Mouse (Mus musculus) neutrophil, adult 5-6 weeks (primary cell): ENCODE data around the gene Ntm. TPM values are rescaled to one million over a fixed set of nuclear protein-coding genes. Genes with fewer than 3 reads are reported as not detected.

Experiments
- ATAC-seq: fragments of 151-379, 151-347 bp; 2 replicates; pipeline ENCODE4 v1.8.0; 2017; ENCODE audit warnings: mild to moderate bottlenecking, moderate TSS enrichment; ENCODE audit not compliant: insufficient number of reproducible peaks, poor library complexity, low FRiP score, severe bottlenecking; ENCODE audit errors: extremely low read depth
- total RNA-seq: library from RNA; stranded (forward); fragments of 200-1000 nt; gene quantifications from 2 replicates; pipeline ENCODE4 v1.2.3, GENCODE M21; 2017

The Ntm gene
- total RNA-seq, 1 experiment from 2014 or later: not detected

DNA sequence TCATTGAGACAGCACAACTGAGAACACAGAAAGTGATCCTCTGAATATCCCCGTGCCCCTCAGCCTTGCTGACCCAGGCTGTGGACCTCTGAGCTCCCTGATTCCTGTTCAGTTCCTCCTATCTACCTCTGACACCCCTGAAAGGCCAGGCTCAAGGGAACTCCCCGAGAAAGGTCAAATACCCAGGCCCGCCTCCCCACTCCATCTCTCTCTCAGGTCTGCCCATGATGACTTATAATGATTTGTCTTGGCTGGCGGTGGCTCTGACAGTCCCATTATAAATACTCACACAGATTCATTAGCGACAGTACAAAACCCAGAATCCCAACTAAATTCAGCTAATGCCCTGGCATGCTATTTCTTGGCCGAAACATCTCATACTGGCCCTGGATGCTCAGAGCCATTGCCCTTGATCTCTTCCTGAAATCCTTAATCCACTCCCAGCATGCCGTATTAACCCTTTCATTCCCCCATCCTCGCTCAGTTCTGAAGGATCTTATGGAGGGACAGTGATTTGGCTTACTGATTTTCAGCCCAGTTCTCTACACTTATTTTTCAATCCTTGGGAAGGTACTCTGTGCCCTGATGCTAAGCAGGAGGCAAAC lies 317.0 kb downstream of the Ntm start:
- ATAC-seq: no peak

DNA sequence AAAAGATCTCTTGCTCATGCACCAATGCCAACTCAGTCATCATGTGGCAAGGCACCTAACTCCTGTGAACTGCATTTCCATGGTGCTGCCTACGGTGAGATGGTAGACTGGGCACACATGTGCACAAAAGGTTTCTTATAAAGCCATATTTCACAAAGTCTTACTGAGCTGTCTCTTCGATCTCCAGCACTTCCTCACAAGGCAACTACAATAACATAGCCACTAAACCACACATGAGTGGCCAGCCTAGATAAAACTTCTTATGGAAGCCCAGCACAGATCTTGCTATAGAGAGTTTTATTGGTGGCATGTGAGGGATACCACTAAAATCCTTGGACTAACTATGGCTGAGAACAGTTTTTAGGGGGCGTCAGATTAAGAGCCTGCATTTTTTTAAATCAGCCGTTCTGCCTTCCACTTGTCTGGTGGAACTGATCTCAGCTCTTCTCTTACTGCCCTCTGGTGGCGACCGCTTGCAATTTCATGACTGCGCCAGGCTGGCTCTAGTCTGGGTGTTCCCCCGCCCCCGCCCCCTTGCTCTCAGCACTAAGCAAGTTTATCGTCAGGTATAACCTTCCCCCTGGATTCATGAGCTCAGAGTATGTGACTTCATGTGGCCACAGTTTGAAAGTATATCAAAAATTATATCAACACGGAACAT lies 319.8 kb downstream of the Ntm start:
- no peak for ATAC-seq

DNA sequence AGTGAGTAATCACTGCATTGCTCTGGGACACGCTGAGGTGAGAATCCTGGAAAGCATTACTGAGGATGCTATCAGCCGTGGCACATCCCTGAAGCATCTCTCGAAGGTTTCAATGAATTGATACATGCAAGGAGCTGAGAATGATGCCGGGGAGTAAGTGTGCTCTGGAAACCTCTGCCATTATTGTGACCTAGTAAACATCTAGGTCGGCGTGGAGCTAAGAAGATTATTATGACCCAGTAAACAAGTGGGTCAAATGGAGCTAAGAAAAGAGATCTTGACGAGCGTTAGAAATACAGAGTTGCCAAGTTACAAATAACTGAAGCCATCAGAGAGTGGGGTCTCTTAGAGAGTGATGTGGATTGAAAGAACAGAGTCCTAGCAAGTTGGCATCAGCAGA lies 325.6 kb downstream of the Ntm start:
- ATAC-seq: no peak

DNA sequence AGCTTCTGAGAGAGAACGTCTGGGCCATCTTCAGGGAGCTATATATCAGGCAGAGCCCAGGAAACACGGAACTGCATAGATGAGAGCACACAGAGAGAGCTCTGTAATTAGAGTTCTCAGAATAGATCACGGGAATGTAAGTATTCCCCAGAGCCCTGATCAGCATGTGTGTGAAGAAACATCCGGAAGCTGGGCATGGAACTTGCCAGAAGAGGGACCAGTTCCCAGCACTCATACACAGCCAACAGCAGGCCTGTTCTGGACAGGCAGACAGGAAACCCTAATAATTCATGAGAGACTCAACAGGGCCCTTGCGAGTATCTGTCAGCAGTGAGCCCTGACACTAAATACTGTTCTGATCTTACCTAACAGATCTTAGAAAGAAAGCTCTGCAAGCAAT lies 345.8 kb downstream of the Ntm start:
- ATAC-seq: no peak

DNA sequence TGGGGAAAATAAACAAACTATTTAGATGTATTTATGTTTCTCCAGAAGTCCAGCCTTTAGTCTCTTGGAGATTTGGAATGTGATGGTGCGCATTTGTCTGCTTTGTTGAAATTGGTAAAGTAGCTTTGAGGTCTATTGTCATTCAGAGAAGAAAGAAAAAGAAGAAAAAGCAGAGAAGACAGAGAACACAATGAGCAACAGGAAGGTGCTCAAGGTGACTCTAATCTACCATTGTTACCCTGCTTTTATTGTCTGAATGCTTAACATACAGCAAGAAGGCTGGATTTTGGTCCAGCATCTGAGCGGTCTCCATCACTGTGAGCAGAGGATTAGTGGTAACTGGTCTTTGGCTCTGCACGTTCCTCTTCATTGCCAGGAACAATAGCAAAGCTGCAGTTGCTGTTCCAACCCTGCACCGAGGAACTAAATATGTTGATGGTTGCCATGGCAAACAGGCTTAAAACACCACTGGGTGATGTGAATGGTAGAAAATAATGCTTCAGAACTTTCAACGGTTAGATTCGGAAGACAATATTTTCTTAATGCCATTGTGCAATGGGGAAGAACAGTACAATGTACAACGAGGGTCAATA lies 350.8 kb downstream of the Ntm start:
- no peak for ATAC-seq

DNA sequence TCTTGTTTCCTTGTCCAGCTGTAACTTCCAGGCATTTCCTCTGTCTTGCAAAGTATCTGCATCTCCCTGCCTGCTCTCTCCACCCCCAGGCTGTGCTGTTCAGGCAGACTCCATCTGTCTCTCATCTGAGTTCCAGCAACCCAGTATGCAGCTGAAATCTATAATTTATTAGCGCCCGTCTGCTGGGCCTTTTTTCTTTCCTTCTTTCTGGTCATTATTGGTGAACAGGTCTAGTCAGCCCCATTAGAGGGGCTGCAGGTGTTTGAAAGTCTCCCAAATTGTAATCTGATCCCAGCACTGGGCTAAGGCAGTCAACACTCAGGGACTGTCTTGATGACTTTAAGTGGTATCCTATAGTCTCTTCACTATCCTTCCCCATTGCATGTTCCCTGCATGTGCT lies 352.1 kb downstream of the Ntm start:
- no peak for ATAC-seq

DNA sequence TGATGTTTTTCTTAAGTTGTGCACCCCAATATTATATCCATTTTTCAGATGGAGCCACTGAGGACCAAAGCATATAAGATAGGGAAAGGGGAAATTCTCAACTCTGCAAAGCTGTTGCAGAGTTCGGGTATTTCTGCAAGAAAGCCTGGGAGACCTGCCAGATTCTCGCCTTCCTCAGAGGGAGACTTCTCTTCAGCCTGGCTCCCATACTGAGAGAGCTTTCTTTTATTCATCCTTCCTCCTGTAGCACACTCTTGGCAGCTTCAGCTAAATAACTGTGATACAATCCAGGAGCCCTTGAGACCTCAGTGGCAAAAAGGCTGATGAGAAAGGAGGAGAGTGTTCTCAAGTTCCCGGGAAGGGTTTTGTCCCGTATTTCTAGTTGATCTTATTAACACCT lies 365.3 kb downstream of the Ntm start:
- ATAC-seq: no peak

DNA sequence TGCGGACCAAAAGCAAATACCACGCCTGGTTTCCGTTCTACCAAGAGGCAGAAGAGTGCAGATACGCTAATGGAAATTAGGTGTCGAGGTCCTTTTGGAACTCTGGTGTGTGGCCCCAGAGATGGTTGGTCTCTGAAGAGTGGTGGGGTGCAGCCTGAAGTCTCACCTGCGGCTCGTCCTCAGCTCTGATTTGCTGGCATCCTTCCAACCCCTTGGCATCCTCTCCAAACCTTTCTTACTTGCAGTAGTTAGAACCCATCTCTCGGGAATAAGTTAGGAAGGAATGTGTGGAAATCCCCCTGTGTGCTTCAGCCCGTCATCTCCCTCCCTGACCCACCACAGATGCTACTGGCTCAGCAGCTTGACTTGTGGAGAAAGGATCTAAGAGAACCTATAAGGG lies 367.6 kb downstream of the Ntm start:
- no peak for ATAC-seq

DNA sequence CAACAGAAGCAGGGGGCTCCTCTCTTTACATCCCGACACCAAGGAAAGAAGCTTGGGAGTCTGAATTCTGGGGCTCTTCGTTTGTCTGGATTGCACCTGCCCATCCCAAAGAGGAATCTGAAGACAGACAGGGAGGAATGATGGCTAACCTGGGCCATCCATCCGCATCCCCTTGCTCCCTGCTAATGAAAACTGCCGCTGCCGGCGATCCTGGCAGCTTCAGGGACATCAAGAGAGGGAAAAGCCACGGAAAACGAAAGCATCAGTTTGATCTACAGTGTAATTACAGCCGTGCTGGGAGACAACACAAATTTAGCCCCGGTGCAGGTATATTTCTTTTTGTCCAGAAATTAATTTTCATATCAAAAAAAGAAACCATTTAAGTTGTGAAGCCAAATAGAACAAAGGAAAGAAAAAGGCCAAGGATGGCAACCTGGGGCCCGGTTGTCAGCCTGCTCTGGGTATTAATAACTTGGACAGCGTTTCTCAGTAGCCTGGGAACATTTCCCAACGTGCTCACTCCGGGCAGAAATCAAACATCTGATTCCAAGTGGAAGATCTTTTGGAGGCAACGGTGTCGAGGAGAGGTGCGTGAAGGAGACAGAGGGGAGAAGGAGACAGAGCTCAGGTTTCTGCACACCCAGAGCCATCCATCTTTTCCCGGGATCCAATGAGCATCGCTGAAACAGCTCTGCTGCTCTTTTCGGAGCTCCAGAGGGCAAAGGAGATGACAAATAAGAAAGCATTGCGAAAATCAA lies 368.2 kb downstream of the Ntm start:
- no peak for ATAC-seq

DNA sequence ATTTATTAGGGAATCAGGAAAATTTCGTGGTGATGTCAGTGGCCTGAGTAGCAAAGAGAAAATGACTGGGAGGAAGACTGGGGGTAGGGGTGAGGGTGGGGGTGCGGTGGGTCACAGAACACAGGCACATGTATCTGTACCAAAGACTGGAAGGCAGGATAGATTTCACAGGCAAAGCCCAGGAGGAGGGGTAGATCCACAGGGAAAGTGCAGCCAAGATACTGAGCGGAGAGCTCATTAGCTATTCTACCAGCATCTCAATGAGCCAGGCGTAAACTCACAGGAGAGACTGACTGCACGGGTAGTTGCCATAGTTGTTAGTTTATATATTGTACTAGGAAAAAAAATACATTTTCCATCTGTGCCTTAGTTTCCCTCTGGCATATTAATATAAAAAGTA lies 375.6 kb downstream of the Ntm start:
- ATAC-seq: no peak

DNA sequence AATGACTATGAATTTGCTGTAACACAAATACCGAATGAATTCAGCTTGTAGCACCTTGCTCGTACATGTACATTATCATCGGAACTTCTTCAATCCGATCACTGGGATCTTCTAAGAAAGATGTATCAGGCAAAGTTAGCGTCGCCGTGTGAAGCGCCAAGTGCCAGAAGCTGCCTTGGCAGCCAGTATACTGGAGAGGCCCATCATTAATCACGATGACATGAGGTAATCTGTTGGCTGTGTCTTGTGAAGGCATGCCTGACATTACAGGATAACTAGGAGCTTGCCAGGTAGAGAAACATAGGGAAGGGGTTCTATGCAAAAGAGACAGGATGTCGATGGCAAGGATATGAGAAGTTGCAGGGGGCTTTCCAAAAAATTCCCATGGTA lies 376.6 kb downstream of the Ntm start:
- ATAC-seq: no peak

DNA sequence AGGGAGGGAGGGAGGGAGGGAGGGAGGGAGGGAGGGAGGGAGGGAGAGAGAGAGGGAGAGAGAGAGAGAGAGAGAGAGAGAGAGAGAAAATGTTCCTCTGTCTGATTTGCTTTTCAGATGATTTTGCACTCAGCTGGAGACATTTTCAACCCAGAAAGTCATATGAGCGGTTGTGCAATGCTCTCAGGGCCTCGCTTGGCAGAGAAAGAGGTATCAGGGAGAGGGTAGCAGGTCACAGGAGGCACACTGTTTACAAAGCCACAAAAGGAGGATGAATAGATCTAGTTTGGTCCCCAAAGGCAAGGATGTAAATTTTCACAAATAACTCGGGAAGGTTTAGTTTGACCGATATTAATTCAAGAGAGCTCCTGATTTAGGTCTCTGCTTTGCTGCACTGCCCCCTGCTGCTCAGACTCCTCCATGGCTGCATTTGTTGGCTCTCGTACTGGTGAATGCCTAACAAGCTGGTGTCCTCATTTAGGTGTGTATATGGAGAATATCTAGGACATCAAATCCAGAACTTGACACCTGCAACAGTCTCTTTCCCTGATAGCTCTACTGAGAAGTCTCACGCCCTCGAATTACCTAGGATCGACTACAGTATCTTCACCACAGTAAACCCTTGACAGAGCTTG lies 377.1 kb downstream of the Ntm start:
- ATAC-seq: no peak

DNA sequence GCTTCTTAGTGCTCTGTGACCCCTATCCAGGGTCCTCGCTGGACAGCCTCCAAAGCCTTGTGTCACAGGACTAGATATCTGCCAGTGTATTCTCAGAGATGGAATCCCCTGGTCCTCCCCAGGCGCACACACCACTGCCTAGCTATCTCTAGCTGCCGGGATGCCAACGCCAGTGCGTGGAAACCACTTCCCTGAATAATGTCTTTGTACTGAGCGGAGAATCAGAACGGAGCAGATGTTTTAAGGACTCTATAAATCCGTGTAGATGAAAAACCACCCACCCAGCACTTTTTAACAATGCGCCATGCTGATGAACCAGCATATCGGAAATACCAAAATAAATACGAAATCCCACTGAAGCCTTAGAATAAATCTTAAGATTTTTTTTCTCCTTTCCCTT lies 384.7 kb downstream of the Ntm start:
- no peak for ATAC-seq

DNA sequence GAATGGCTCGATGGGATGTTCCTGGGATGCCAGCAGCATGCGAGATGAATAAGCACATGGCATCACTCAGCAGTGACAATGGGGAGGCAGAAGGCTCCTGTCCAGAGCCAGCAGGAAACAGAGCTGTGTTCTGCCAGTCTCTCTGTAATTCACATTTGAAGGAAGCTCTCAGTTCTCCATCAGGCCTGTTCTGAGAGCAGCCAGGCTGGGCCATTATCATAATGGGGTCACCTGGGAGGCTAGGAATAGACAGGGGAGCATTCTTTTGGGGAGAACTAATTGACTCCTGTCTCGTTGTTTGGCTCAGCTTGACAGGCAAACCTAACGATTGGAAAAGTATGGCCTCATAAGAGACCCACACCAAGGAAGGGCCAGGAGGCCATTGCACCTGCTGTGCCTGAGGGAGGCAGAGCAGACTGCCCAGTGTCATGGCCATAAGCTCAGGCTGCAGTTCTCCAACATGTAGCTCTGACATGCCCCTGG lies 386.8 kb downstream of the Ntm start:
- no peak for ATAC-seq

DNA sequence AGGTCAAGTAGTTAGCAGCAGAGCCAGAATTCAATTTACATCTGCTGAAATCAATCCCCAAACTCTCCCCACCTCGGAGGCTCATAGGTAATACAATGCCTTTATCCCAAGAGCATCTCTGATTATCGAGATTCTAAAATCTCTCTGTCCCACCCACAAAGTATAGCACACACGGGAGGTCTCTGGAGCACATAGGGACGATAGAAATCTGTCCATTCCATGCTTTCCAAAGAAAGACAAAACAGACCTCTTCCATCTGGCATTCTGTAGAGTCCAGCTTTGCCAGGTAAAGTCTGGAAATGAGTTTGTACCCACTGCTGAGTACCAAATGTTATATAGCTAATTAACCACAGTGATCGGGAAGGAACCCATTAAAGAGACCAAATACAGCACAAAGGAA lies 388.4 kb downstream of the Ntm start:
- ATAC-seq: no peak

DNA sequence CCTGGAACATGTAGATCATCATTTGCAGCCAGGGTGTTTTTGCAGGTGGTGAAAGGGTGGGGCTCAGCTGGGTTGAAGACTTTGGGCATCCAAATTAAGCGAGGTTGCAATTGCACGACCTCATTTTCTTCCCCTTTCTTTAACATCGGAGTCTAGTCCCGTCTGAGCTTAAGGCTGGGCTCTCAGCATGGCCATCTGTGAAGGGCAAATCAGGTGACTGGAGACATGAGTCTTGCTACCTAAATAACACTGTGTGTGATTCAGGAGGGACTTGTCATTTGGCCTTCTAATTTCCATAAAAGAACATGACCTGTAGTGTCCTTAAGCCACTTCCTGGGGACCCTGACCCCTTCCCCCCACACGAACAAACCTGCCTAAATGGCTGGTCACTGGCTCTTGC lies 394.4 kb downstream of the Ntm start:
- no peak for ATAC-seq

DNA sequence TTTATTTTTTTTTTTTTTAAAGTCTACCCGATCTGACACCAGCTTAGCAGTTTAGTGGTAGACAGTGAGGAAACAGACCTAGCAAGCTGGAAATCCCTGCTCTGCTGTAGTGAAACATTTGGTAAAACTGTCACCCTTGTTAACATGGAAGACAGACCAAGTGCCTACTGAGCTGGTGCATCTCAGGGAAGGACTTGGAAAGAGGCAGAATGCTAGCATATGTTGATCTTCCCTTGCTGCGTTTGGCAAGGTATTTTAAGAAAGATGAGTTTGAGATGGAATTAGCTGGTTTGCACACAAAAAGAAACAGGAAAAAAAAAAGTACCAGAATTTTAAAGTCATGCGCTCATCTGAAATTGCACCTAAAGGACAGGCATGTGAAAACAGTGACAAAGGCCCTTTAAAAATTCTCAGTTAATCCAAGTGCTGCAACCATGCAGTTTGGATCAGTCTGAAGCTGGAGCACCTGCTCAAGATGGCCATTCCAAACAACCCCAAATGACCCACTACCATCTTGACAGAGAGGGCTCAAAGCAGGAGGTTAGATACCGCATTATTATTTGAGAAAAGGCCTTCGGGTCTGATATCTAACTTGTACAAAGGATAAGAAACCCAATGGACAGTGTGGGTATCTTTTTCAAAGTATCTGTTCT lies 400.4 kb downstream of the Ntm start:
- no peak for ATAC-seq

DNA sequence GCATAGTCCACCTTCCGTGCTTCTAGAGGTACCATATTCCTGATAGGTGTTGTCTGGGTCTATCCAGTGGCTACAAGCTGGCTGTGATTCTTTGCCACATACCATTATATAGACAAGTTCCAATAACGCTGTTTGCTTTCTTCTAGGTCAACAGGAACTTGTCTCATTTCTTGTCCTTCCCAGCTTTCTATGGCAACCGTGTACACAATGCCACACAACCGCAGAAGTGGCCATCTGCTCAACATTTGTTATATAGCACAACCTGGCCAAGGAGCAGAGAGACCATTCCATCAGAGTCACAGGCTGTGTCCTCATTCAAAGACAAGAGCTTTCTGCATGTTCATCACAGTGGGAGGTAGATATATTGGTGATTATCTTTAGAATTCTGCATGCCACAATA lies 404.0 kb downstream of the Ntm start:
- no peak for ATAC-seq

DNA sequence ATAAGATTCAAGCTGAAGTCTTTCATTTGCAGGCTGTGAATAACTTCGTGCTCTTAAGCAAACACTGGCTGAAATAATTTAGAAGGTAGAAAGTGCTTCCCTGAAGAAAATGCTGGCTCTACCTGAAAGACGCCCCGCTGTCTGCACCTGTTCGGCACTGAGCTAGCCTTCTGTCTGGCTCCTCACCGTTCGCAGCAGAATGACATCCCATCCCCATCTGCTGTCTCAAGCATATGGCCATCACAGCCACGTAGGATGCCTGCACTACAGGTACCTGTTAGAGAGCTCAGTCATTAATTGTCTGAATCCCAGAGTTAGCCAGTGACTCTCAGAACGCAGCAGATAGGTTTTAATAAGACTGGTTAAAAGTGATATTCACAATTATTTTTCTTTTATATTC lies 412.4 kb downstream of the Ntm start:
- ATAC-seq: no peak
